Mouse (Mus musculus) liver, embryonic 12.5 days (tissue): ENCODE measurements at regions not wholly inside any gene's neighbourhood (a gene's known extent, or its start where the extent isn't known, plus 50 kb on each side); places are given as distances from the start of the nearest gene placed in this dataset.
"Not testable (repeated sequence)": the region's sequence is repeated elsewhere in the genome, so short reads cannot be mapped to it uniquely, and the experiment has no call there.

ENCODE experiments used
- ATAC-seq: fragments of 200-750 bp; cut with Nextera tagmentation; 2 replicates; pipeline ENCODE4 v1.8.0; 2017; ENCODE audit warnings: moderate number of reproducible peaks, mild to moderate bottlenecking, moderate library complexity
- H3K27ac ChIP-seq: fragments of 300-500 bp; sonication (generic); 2 replicates; pipeline ENCODE4 v1.5.1; 2016; ENCODE audit warnings: mild to moderate bottlenecking
- H3K27me3 ChIP-seq: fragments of 300-500 bp; sonication (generic); replicated peaks from 2 replicates; pipeline ENCODE4 v1.6.1; 2016; ENCODE audit warnings: mild to moderate bottlenecking, moderate library complexity
- H3K36me3 ChIP-seq: fragments of 300-500 bp; sonication (generic); 2 replicates; pipeline ENCODE4 v1.6.1; 2016; ENCODE audit warnings: mild to moderate bottlenecking, moderate library complexity
- H3K4me1 ChIP-seq: fragments of 300-500 bp; sonication (generic); 2 replicates; pipeline ENCODE4 v1.6.1; 2016
- H3K4me2 ChIP-seq: fragments of 300-500 bp; sonication (generic); 2 replicates; pipeline ENCODE4 v1.6.1; 2016; ENCODE audit warnings: mild to moderate bottlenecking, moderate library complexity
- H3K4me3 ChIP-seq: fragments of 300-500 bp; sonication (generic); 2 replicates; pipeline ENCODE4 v1.5.1; 2016; ENCODE audit warnings: mild to moderate bottlenecking, moderate library complexity
- H3K9ac ChIP-seq: fragments of 300-500 bp; sonication (generic); 2 replicates; pipeline ENCODE4 v1.6.1; 2016; ENCODE audit warnings: mild to moderate bottlenecking, moderate library complexity
- H3K9me3 ChIP-seq: fragments of 300-500 bp; sonication (generic); replicated peaks from 2 replicates; pipeline ENCODE4 v1.6.1; 2016; ENCODE audit warnings: mild to moderate bottlenecking, moderate library complexity
- WGBS: fragments of 180-500 bp; shearing (Covaris S2); methylation state at CpG from one replicate; pipeline ENCODE4 v1.1.7; 2016; ENCODE audit not compliant: insufficient replicate concordance; 5-methylcytosine and 5-hydroxymethylcytosine counted together

DNA sequence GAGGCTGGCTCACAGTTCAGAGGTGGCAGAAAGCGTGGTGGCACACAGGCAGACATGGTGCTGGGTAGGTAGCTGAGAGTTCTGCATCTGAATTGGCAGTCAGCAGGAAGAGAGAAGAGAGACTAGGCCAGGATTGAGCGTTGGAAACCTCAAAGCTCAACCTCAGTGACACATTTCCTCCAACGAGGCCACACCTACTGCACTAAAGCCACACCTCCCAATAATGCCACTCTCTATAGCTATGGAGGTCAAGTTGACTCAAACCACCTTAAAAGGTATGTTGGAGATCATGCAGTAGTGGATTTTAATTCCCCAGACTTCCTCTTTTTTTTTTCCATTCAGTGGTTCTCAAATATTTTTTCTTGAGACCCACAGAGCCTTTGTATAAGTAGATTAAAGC lies 57.1 kb downstream of the Ccdc54 start:
- Histone ChIP-seq H3K9me3 (no peaks in the 10 kb centered on the region), H3K9ac (no peak overlapping the region), H3K27ac (no peak overlapping the region), H3K4me2 (no peak overlapping the region), H3K4me3 (no peak overlapping the region), H3K36me3 (no peaks in the 10 kb centered on the region), H3K27me3 (peaks cover 20% of the 10 kb centered on the region), H3K4me1 (peaks cover 15% of the 10 kb centered on the region)
- ATAC-seq, result no peak
- 40% methylated on average over 3 of the region's 3 CpGs for WGBS

DNA sequence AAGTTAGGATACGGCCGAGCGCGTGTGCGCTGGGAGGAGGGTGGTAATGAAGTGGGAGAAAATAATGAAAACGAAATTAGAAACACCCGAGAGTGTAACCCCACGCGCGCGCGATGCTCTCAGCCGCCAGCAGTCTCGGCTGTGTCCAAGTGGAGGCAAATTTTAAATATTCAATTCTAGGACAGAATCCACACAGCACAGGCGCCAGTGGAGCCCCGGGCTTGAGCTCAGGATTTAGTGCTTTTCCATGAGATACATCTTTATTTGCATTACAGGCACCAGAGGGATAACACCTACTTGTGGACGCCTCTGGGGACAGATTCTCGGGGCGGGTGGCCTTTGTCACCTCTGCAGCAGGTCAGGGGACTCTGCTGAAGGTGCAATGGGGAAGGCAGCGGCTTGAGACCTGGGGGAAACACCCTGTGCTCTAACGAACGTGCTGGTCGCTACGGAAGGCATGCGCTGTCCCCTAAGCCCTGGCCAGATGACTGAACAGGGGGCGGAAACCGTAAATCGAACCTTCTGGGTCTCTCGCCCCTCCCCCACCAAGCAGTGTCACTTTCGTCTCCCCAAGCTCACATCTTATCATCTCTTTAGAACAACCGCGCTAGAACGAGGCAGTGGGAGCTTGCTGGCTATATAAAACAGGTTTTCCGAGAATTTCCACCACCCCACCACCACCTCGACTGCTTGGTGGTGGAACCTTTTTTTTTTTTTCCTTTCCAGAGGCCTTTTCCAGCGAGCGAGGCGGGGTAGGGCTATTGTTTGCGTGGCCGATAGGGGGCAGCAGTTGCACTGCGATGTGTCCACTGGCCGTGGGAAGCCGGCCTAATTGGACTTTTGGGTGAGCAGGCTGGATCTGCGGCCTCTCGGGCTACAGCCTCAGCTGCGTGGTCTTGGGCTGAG lies 61.2 kb downstream of the Ccdc54 start:
- H3K27ac ChIP-seq, result peak overlapping the region; percentile 45; the same call in 1 of the 2 replicates
- ATAC-seq, result peak; percentile 43; the same call in 1 of the 2 replicates
- no peaks in the 10 kb centered on the region for H3K36me3 ChIP-seq
- peak overlapping the region; percentile 63 for H3K4me3 ChIP-seq
- peak overlapping the region; percentile 58 for H3K9ac ChIP-seq
- WGBS, result under 1% methylated on average over 46 of the region's 46 CpGs
- peaks cover 21% of the 10 kb centered on the region for H3K4me1 ChIP-seq
- peaks cover 48% of the 10 kb centered on the region for H3K27me3 ChIP-seq
- peak overlapping the region; percentile 82 for H3K4me2 ChIP-seq
- H3K9me3 ChIP-seq, result no peaks in the 10 kb centered on the region

DNA sequence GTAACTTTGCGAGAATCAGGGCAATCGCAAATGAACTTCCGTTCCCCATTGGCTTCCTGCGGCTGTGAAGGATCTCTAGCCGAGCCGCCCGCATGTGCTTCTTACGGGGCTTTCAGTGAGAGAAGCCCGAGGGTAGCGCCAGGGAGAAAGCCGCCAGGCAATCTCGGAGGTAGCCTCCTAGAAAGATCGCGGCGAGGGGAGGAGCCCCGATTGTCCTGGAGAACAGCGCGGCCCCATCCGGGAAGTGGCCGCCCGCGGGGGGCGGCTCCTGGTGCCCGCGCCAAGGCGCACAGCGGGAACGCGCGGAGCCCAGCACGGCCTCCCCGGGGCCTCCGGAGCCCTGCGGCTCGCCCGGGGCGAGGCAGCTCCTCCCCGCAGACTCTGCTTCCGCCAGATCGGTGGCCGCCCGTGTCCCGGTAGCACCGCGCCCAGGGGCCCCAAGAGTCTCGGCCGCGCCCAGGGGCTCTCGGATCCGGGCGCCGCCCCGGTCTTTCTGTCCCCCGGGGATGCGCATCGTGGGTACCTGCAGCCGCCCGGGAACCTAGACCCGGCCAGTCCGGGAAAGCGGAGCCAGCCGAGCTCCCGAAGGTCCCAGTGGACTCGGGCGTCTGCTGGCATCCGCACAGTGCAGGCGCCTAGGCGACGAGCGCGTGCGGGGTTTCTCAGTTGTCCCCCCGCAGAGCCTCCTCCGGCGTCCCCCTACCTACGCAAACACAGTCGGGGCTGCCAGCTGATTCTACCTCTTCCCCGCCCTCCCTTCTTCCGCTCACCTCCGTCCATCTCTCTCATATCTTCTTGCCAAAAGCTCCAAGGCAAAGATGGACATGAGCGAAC lies 62.1 kb downstream of the Ccdc54 start:
- H3K27ac ChIP-seq, result peak overlapping the region; percentile 45; the same call in 1 of the 2 replicates
- H3K9me3 ChIP-seq, result no peaks in the 10 kb centered on the region
- peak overlapping the region; percentile 58 for H3K9ac ChIP-seq
- WGBS, result under 1% methylated on average over 78 of the region's 81 CpGs
- peaks cover 21% of the 10 kb centered on the region for H3K4me1 ChIP-seq
- peak overlapping the region; percentile 82 for H3K4me2 ChIP-seq
- H3K36me3 ChIP-seq, result no peaks in the 10 kb centered on the region
- peaks cover 48% of the 10 kb centered on the region for H3K27me3 ChIP-seq
- ATAC-seq, result peak; percentile 69
- H3K4me3 ChIP-seq, result peak overlapping the region; percentile 63

GRCm38 (mm10) chr16:50528355-50528676 lies 62.6 kb downstream of the Ccdc54 start:
- WGBS, result under 1% methylated on average over 9 of the region's 9 CpGs
- ATAC-seq, result peak; percentile 25; the same call in 1 of the 2 replicates
- Histone ChIP-seq H3K36me3 (no peaks in the 10 kb centered on the region), H3K9me3 (no peaks in the 10 kb centered on the region), H3K9ac (peak overlapping the region; percentile 58; the same call in 1 of the 2 replicates), H3K27ac (peak overlapping the region; percentile 45; the same call in 1 of the 2 replicates), H3K27me3 (peaks cover 48% of the 10 kb centered on the region), H3K4me3 (peak overlapping the region; percentile 63), H3K4me1 (peaks cover 21% of the 10 kb centered on the region), H3K4me2 (peak overlapping the region; percentile 82)

- H3K9me3 ChIP-seq, H3K9ac ChIP-seq, ATAC-seq, H3K27ac ChIP-seq, H3K4me2 ChIP-seq, H3K36me3 ChIP-seq, H3K4me3 ChIP-seq: not testable (repeated sequence)
- Histone ChIP-seq H3K27me3 (peaks cover 45% of the 10 kb centered on the region), H3K4me1 (peaks cover 21% of the 10 kb centered on the region)
- WGBS, result 55% methylated on average over 5 of the region's 5 CpGs
Measured at GRCm38 (mm10) chr16:50526930-50527329, 64.0 kb downstream of the Ccdc54 start.

DNA sequence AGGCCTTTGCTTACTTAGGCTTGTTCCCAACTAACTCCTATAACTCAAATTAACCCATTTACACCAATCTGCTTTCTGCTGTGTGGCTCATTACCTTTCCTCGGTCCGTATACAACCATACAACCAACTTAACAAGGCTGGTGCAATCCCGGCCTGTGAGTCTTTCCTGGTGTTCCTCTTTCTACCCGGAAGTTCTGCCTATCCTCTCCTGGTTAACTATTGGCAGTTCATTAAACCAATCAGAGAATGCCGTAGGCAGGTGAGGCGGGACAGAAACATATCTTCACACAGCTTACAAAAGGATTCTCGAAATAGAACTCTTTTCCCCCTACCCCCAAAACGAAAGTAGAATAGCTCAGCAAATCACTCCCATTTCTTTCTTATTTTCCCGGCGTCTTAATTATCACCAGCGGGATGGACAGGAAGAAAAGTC lies 65.0 kb downstream of the Ccdc54 start:
- Histone ChIP-seq H3K27ac (no peak overlapping the region), H3K36me3 (no peaks in the 10 kb centered on the region), H3K9ac (no peak overlapping the region), H3K4me3 (no peak overlapping the region), H3K27me3 (peaks cover 45% of the 10 kb centered on the region), H3K4me1 (peaks cover 21% of the 10 kb centered on the region), H3K9me3 (no peaks in the 10 kb centered on the region), H3K4me2 (no peak overlapping the region)
- 69% methylated on average over 11 of the region's 11 CpGs for WGBS
- no peak for ATAC-seq

- Histone ChIP-seq H3K4me2 (no peak overlapping the region), H3K36me3 (no peaks in the 10 kb centered on the region), H3K27ac (no peak overlapping the region), H3K4me1 (peaks cover 20% of the 10 kb centered on the region), H3K9me3 (no peaks in the 10 kb centered on the region), H3K27me3 (peaks cover 43% of the 10 kb centered on the region), H3K9ac (no peak overlapping the region), H3K4me3 (no peak overlapping the region)
- no peak for ATAC-seq
- WGBS, result 84% methylated on average over 9 of the region's 9 CpGs
Measured at GRCm38 (mm10) chr16:50525504-50525903, 65.5 kb downstream of the Ccdc54 start.

DNA sequence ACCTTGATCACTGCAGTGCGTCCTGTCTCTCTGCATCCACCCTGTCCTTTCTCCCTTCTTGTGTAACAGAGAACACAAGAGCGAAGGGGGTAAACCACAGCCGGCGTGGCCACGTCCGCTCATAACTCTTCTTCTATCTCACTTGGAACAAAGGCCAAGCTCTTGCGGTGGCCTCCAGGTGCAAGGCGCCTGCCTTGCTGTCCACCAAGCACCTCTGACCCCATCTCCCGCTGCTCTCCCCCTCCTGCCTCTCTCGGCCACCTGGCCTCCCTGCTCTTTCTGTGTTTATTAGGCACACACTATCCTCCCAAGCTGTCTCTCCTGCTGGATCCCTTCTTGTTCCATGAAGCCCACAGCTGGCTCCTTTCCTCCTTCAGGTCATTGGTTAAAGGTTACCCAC lies 71.3 kb downstream of the Ccdc54 start:
- ATAC-seq, result no peak
- Histone ChIP-seq H3K9me3 (no peaks in the 10 kb centered on the region), H3K4me3 (no peak overlapping the region), H3K27me3 (no peaks in the 10 kb centered on the region), H3K27ac (no peak overlapping the region), H3K4me2 (no peak overlapping the region), H3K36me3 (no peaks in the 10 kb centered on the region), H3K9ac (no peak overlapping the region), H3K4me1 (no peaks in the 10 kb centered on the region)
- WGBS, result 68% methylated on average over 10 of the region's 10 CpGs

GRCm38 (mm10) chr16:50516579-50516978 lies 74.4 kb downstream of the Ccdc54 start:
- H3K9me3 ChIP-seq, result no peaks in the 10 kb centered on the region
- ATAC-seq, result no peak
- H3K27ac ChIP-seq, result no peak overlapping the region
- no peaks in the 10 kb centered on the region for H3K4me1 ChIP-seq
- no peaks in the 10 kb centered on the region for H3K27me3 ChIP-seq
- H3K36me3 ChIP-seq, result no peaks in the 10 kb centered on the region
- no peak overlapping the region for H3K4me2 ChIP-seq
- no peak overlapping the region for H3K9ac ChIP-seq
- no peak overlapping the region for H3K4me3 ChIP-seq
- 57% methylated on average over 11 of the region's 11 CpGs for WGBS

DNA sequence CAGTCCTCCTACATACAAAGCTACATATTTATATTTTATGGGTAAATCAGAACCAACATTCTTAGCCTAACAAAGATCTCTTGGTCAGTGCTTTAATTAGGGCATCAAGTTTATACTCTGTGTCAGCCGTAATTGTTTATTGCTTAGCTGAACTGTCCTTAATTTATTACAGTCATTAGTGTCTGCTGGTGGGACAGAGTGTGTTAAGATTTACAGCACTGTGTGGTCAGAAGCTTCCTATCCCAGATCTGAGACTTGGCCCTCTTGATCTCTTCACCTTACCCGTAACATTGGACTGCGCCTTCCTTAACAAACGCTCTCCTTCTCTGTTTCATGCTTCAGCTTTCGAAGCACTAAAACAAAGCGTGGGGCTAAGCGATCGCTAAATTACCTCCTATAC lies 75.9 kb downstream of the Ccdc54 start:
- ATAC-seq, result no peak
- Histone ChIP-seq H3K27ac (no peak overlapping the region), H3K4me3 (no peak overlapping the region), H3K27me3 (no peaks in the 10 kb centered on the region), H3K9me3 (no peaks in the 10 kb centered on the region), H3K9ac (no peak overlapping the region), H3K4me2 (no peak overlapping the region), H3K4me1 (no peaks in the 10 kb centered on the region), H3K36me3 (no peaks in the 10 kb centered on the region)
- WGBS, result 84% methylated on average over 8 of the region's 8 CpGs

- no peaks in the 10 kb centered on the region for H3K27me3 ChIP-seq
- no peaks in the 10 kb centered on the region for H3K36me3 ChIP-seq
- no peak overlapping the region for H3K27ac ChIP-seq
- no peak overlapping the region for H3K9ac ChIP-seq
- no peak overlapping the region for H3K4me3 ChIP-seq
- H3K4me2 ChIP-seq, result no peak overlapping the region
- no peaks in the 10 kb centered on the region for H3K4me1 ChIP-seq
- no peaks in the 10 kb centered on the region for H3K9me3 ChIP-seq
- no peak for ATAC-seq
- 32% methylated on average over 3 of the region's 3 CpGs for WGBS
Measured at GRCm38 (mm10) chr16:50512080-50512479, 78.9 kb downstream of the Ccdc54 start.

GRCm38 (mm10) chr16:50509529-50509895 lies 77.3 kb upstream of the Bbx start:
- Histone ChIP-seq H3K4me2 (no peak overlapping the region), H3K9me3 (no peaks in the 10 kb centered on the region), H3K9ac (no peak overlapping the region), H3K36me3 (no peaks in the 10 kb centered on the region), H3K4me1 (no peaks in the 10 kb centered on the region), H3K27me3 (no peaks in the 10 kb centered on the region), H3K4me3 (no peak overlapping the region), H3K27ac (no peak overlapping the region)
- no peak for ATAC-seq
- 44% methylated on average over 4 of the region's 4 CpGs for WGBS
